Mouse (Mus musculus) A20 (cell line): ENCODE measurements at regions not wholly inside any gene's neighbourhood (a gene's known extent, or its start where the extent isn't known, plus 50 kb on each side); places are given as distances from the start of the nearest gene placed in this dataset.

Source experiments
- DNase-seq: peaks from one replicate; pipeline ENCODE4 v3.0.0-alpha.2; 2011; ENCODE audit warnings: low read depth, low spot score

GRCm38 (mm10) chr17:88303991-88304390 is 136.5 kb upstream of the Foxn2 start:
- DNase-seq, result peak; percentile 51

- DNase-seq, result no peak
Observed at GRCm38 (mm10) chr17:88305165-88305564, 135.3 kb upstream of the Foxn2 start.

GRCm38 (mm10) chr17:88306325-88306724 is 134.2 kb upstream of the Foxn2 start:
- DNase-seq, result no peak

- DNase-seq, result no peak
Observed at GRCm38 (mm10) chr17:88307082-88307481, 133.4 kb upstream of the Foxn2 start.

- DNase-seq, result no peak
Observed at GRCm38 (mm10) chr17:88307826-88308225, 132.7 kb upstream of the Foxn2 start.

GRCm38 (mm10) chr17:88312876-88313275 is 127.6 kb upstream of the Foxn2 start:
- DNase-seq, result peak; percentile 59

GRCm38 (mm10) chr17:88316213-88316967 is 124.1 kb upstream of the Foxn2 start:
- no peak for DNase-seq

- DNase-seq, result no peak
Observed at GRCm38 (mm10) chr17:88317311-88317710, 123.2 kb upstream of the Foxn2 start.

GRCm38 (mm10) chr17:88317806-88318205 is 122.7 kb upstream of the Foxn2 start:
- DNase-seq, result no peak

GRCm38 (mm10) chr17:88318207-88318791 is 122.2 kb upstream of the Foxn2 start:
- DNase-seq, result no peak

GRCm38 (mm10) chr17:88318936-88319335 is 121.6 kb upstream of the Foxn2 start:
- DNase-seq, result no peak

- no peak for DNase-seq
Observed at GRCm38 (mm10) chr17:88320686-88321085, 119.8 kb upstream of the Foxn2 start.

- no peak for DNase-seq
Observed at GRCm38 (mm10) chr17:88325326-88325909, 115.1 kb upstream of the Foxn2 start.

GRCm38 (mm10) chr17:88325910-88326739 is 114.4 kb upstream of the Foxn2 start:
- no peak for DNase-seq

GRCm38 (mm10) chr17:88326740-88327123 is 113.8 kb upstream of the Foxn2 start:
- DNase-seq, result no peak

- DNase-seq, result no peak
Observed at GRCm38 (mm10) chr17:88327791-88328190, 112.7 kb upstream of the Foxn2 start.

GRCm38 (mm10) chr17:88328807-88329206 is 111.7 kb upstream of the Foxn2 start:
- DNase-seq, result no peak

- no peak for DNase-seq
Observed at GRCm38 (mm10) chr17:88329715-88330114, 110.8 kb upstream of the Foxn2 start.

- DNase-seq, result peak; percentile 25
Observed at GRCm38 (mm10) chr17:88330129-88330528, 110.4 kb upstream of the Foxn2 start.

GRCm38 (mm10) chr17:88333816-88334215 is 106.7 kb upstream of the Foxn2 start:
- no peak for DNase-seq

- DNase-seq, result no peak
Observed at GRCm38 (mm10) chr17:88335271-88335670, 105.2 kb upstream of the Foxn2 start.

GRCm38 (mm10) chr17:88336140-88336769 is 104.3 kb upstream of the Foxn2 start:
- no peak for DNase-seq
